Comparison of ENCODE assay signal across 10 mouse cellular contexts in the genomic region with DNA sequence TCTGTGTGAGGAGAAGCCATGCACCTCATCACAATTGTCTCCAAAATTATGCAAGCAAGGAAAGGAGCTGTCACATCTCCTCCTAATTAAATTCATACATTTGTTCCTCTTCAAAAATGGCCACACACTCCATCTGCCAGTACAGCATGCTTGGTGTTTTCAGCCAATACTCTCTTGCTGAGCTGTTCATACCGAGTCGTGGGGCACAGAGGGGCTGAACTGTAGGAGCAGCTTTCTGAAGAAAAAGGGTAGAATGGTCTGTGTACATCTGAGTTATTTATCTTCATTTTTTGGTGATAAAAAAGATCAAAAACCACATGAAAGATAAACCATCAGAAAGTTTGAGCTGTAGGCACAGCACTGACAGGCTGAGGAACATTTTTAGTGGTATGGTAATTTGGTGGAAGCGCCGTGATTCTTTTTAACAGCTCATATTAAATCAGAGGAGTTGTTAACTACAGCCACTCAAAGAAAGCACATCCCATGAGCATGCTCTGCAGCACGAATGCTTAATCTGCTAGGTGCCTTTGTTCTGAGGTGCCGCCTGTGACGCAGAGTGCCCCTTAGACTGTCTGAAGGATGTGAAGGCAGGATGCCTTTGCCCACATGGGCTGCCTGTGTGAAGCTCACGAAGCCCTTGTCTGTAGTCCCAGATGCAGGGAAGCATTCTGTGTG.
DNase-seq lines count a peak whose midpoint lies in the region; ATAC-seq and TF ChIP-seq lines count a peak whose summit lies in the region.
"Had no signal": no experiment of that assay in that cellular context is flagged by ENCODE, and none has a peak within 500 bp of the region (broad histone marks: within the 10 kb centered on the region; RNA-seq: fewer than 3 reads in every experiment).

No protein-coding gene starts in this region.

- 15% methylated on average over 8 of the region's 8 CpGs for WGBS in midbrain, postnatal 0 days

- no peak for TF ChIP-seq CTCF in midbrain, postnatal 0 days (IDR thresholded peaks at IDR 0.05)

- no peaks in the 10 kb centered on the region for H3K27me3 ChIP-seq in midbrain, postnatal 0 days (ENCODE audit: insufficient read depth, low read length)

- H3K36me3 ChIP-seq in midbrain, postnatal 0 days (ENCODE audit: insufficient read depth, low read length): no peaks in the 10 kb centered on the region

- peak; percentile 19 for DNase-seq in embryo, embryonic 10.5 days (ENCODE audit: low spot score)
- peak; percentile 23 to 26 for DNase-seq in frontal cortex, postnatal 10 days (ENCODE audit: low spot score in 2 of 2)
- DNase-seq in layer of hippocampus, postnatal 14 days (ENCODE audit: low spot score in 2 of 2): peak; percentile 41 to 78
- DNase-seq in midbrain, postnatal 0 days (ENCODE audit: low spot score): peak; percentile 31
- DNase-seq in gastrocnemius, postnatal 10 days: no peak
- DNase-seq in adrenal gland, postnatal 10 days: no peak
- DNase-seq: heart, adult 2 months; liver had no signal

- H3K4me1 ChIP-seq in midbrain, postnatal 0 days (ENCODE audit: insufficient read depth, low read length): no peaks in the 10 kb centered on the region; the same call in 1 of the 2 replicates

- H3K27ac ChIP-seq in midbrain, postnatal 0 days (ENCODE audit: low read depth, low read length): 0 out of 2 replicates have a peak overlapping the region, but pooled peaks have one; percentile 38
- H3K27ac ChIP-seq: heart, adult 2 months had no signal

- H3K4me3 ChIP-seq in midbrain, postnatal 0 days (ENCODE audit: low read depth, low read length): no peak overlapping the region
- H3K4me3 ChIP-seq: heart, adult 2 months had no signal

- ATAC-seq in midbrain, postnatal 0 days (ENCODE audit: low FRiP score): 0 out of 2 replicates have a peak, but pooled peaks have one; percentile 38
- ATAC-seq in cerebellum, adult (ENCODE audit: insufficient number of reproducible peaks, low FRiP score, low TSS enrichment): no peak
- ATAC-seq in megakaryocyte, adult 5-6 weeks (ENCODE audit: poor library complexity, severe bottlenecking): no peak

- no peaks in the 10 kb centered on the region for H3K9me3 ChIP-seq in midbrain, postnatal 0 days (ENCODE audit: low read length)

- no peak overlapping the region for H3K4me2 ChIP-seq in midbrain, postnatal 0 days (ENCODE audit: low read depth, low read length, poor library complexity, severe bottlenecking)

- H3K9ac ChIP-seq in midbrain, postnatal 0 days (replicated peaks; ENCODE audit: low read length, poor library complexity, severe bottlenecking): no peak overlapping the region; the same call in 1 of the 2 replicates

Comparison
In these comparisons a context has a peak if more than half of its experiments do, and no peak if none do; other contexts are left out.
1. DNase-seq: peak in embryo, embryonic 10.5 days (single experiment), frontal cortex, postnatal 10 days (2 of 2), layer of hippocampus, postnatal 14 days (2 of 2) and midbrain, postnatal 0 days (single experiment); none in gastrocnemius, postnatal 10 days (single experiment) and adrenal gland, postnatal 10 days (single experiment).